ENCODE assay signal across 7 mouse cellular contexts in genomic region chr16:20458736-20459135, GRCm38 (mm10). TPM values are rescaled to one million over a fixed set of nuclear protein-coding genes. Genes with fewer than 3 reads are reported as not detected.
DNase-seq lines count a peak whose midpoint lies in the region; TF ChIP-seq lines count a peak whose summit lies in the region.
"Not testable (repeated sequence)": the region's sequence is repeated elsewhere in the genome, so short reads cannot be mapped to it uniquely, and the experiment has no call there.

No protein-coding gene starts in this region.

- 41% methylated on average over 5 of the region's 5 CpGs for WGBS in thymus, adult 2 months

- TF ChIP-seq POLR2A in thymus, adult 2 months (IDR thresholded peaks at IDR 0.05; ENCODE audit: control insufficient read depth, extremely low read depth, insufficient read depth, low read length, poor library complexity) = not testable (repeated sequence)

- peaks cover 25% of the 10 kb centered on the region for H3K4me1 ChIP-seq in thymus, adult 2 months (replicated peaks; ENCODE audit: control insufficient read depth, insufficient read depth, low read length)

- H3K27ac ChIP-seq in thymus, adult 2 months (ENCODE audit: control insufficient read depth, insufficient read depth, low read length) = peak overlapping the region; percentile 97

- H3K27me3 ChIP-seq in thymus, adult 2 months (ENCODE audit: control insufficient read depth, insufficient read depth, low read length) = not testable (repeated sequence)

- H3K4me3 ChIP-seq in thymus, adult 2 months (ENCODE audit: control insufficient read depth, insufficient read depth, low read length) = peak overlapping the region; percentile 8; the same call in 1 of the 2 replicates

- not testable (repeated sequence) for H3K36me3 ChIP-seq in thymus, adult 2 months (ENCODE audit: control insufficient read depth, insufficient read depth, low read length)

- DNase-seq in heart, adult 11 months = peak; percentile 51
- DNase-seq in thymus, adult 2 months = peak; percentile 35
- DNase-seq in thymus, postnatal 0 days (ENCODE audit: low spot score) = peak; percentile 83
- peak; percentile 37 for DNase-seq in thymus, postnatal 14 days
- DNase-seq in thymus, postnatal 25 days = peak; percentile 36
- peak; percentile 39 for DNase-seq in thymus, postnatal 36 days
- DNase-seq in thymus, postnatal 4 days = peak; percentile 35

- not testable (repeated sequence) for TF ChIP-seq CTCF in thymus, adult 2 months (IDR thresholded peaks at IDR 0.05; ENCODE audit: borderline replicate concordance, control insufficient read depth, extremely low read depth, insufficient read depth, low read length, poor library complexity)

RNA-seq across cellular contexts. Expression of gene Abcc5, which starts 32.5 kb away (rescaled TPM):
- polyA plus RNA-seq in thymus, adult 2 months (2012; rRNA removed) = 244 and 275 TPM in 2 replicates
- polyA plus RNA-seq in thymus, postnatal 0 days (2015; fragmentation: Nextera tagmentation; extraction: Ambion mirVana) = 64.8 and 82.9 TPM in 2 replicates

RNA-seq across cellular contexts. Expression of gene Eif2b5, which starts 39.9 kb away (rescaled TPM):
- 40.7 and 44.7 TPM in 2 replicates for polyA plus RNA-seq in thymus, adult 2 months (2012; rRNA removed)
- 91.5 and 92.0 TPM in 2 replicates for polyA plus RNA-seq in thymus, postnatal 0 days (2015; fragmentation: Nextera tagmentation; extraction: Ambion mirVana)

RNA-seq across cellular contexts. Expression of gene Dvl3, which starts 58.0 kb away (rescaled TPM):
- polyA plus RNA-seq in thymus, adult 2 months (2012; rRNA removed) = 42.7 and 49.5 TPM in 2 replicates
- 4.7 and 5.3 TPM in 2 replicates for polyA plus RNA-seq in thymus, postnatal 0 days (2015; fragmentation: Nextera tagmentation; extraction: Ambion mirVana)

Comparison
In these comparisons a context has a peak if more than half of its experiments do, and no peak if none do; other contexts are left out.
1. Peak in every context shown above with its lines: DNase-seq, H3K4me3 ChIP-seq and H3K27ac ChIP-seq.